Mouse (Mus musculus) neural tube, embryonic 13.5 days (tissue): Measurements from ENCODE around the gene Cd5. TPM values are rescaled to one million over a fixed set of nuclear protein-coding genes. Genes with fewer than 3 reads are reported as not detected.

Source experiments
- ATAC-seq: fragments of 200-750 bp; cut with Nextera tagmentation; 2 replicates; pipeline ENCODE4 v1.8.0; 2017; ENCODE audit warnings: low read depth, mild to moderate bottlenecking, moderate TSS enrichment, moderate library complexity
- H3K27ac ChIP-seq: fragments of 300-500 bp; sonication (generic); replicated peaks from 2 replicates; pipeline ENCODE4 v1.5.1; 2015; ENCODE audit warnings: moderate library complexity, mild to moderate bottlenecking, inconsistent platforms
- H3K27me3 ChIP-seq: fragments of 300-500 bp; sonication (generic); 2 replicates; pipeline ENCODE4 v1.6.1; 2015; ENCODE audit warnings: mild to moderate bottlenecking, inconsistent platforms
- H3K36me3 ChIP-seq: fragments of 300-500 bp; sonication (generic); 2 replicates; pipeline ENCODE4 v1.6.1; 2015; ENCODE audit warnings: mild to moderate bottlenecking, inconsistent platforms
- H3K4me1 ChIP-seq: fragments of 300-500 bp; sonication (generic); replicated peaks from 2 replicates; pipeline ENCODE4 v1.6.1; 2015; ENCODE audit warnings: inconsistent platforms
- H3K4me2 ChIP-seq: fragments of 300-500 bp; sonication (generic); 2 replicates; pipeline ENCODE4 v1.6.1; 2015; ENCODE audit warnings: inconsistent platforms, mild to moderate bottlenecking, moderate library complexity
- H3K4me3 ChIP-seq: fragments of 300-500 bp; sonication (generic); 2 replicates; pipeline ENCODE4 v1.5.1; 2015; ENCODE audit warnings: mild to moderate bottlenecking, inconsistent platforms
- H3K9ac ChIP-seq: fragments of 300-500 bp; sonication (generic); 2 replicates; pipeline ENCODE4 v1.6.1; 2015; ENCODE audit warnings: moderate library complexity, mild to moderate bottlenecking, inconsistent platforms
- H3K9me3 ChIP-seq: fragments of 300-500 bp; sonication (generic); 2 replicates; pipeline ENCODE4 v1.6.1; 2016; ENCODE audit warnings: inconsistent platforms
- WGBS: fragments of 180-500 bp; shearing (Covaris S2); methylation state at CpG from one replicate; pipeline ENCODE4 v1.1.7; 2015; 5-methylcytosine and 5-hydroxymethylcytosine counted together
- polyA plus RNA-seq: library from polyadenylated mRNA; unstranded; fragments of >200 nt; fragmentation: Nextera tagmentation; extraction: Ambion mirVana; gene quantifications from 2 replicates; pipeline ENCODE4 v1.2.1, GENCODE M21; 2015

Gene Cd5
- polyA plus RNA-seq, 1 experiment from 2014 or later: 0.54 TPM

- 89% methylated on average over 5 of the region's 5 CpGs for WGBS
- Histone ChIP-seq H3K36me3 (no peaks in the 10 kb centered on the region), H3K27ac (no peak overlapping the region), H3K4me1 (no peaks in the 10 kb centered on the region), H3K4me3 (no peak overlapping the region), H3K9ac (no peak overlapping the region), H3K9me3 (no peaks in the 10 kb centered on the region), H3K27me3 (no peaks in the 10 kb centered on the region), H3K4me2 (no peak overlapping the region)
- no peak for ATAC-seq
Observed at GRCm38 (mm10) chr19:10752646-10753045, 13.8 kb upstream of the Cd5 start.

GRCm38 (mm10) chr19:10752106-10752505 lies 13.3 kb upstream of the Cd5 start:
- Histone ChIP-seq H3K36me3 (no peaks in the 10 kb centered on the region), H3K9me3 (no peaks in the 10 kb centered on the region), H3K4me2 (no peak overlapping the region), H3K4me1 (no peaks in the 10 kb centered on the region), H3K27me3 (no peaks in the 10 kb centered on the region), H3K27ac (no peak overlapping the region), H3K4me3 (no peak overlapping the region), H3K9ac (no peak overlapping the region)
- WGBS: 86% methylated on average over 6 of the region's 6 CpGs
- ATAC-seq: no peak

GRCm38 (mm10) chr19:10751607-10752006 lies 12.8 kb upstream of the Cd5 start:
- no peak overlapping the region for H3K4me2 ChIP-seq
- H3K9me3 ChIP-seq: no peaks in the 10 kb centered on the region
- no peaks in the 10 kb centered on the region for H3K4me1 ChIP-seq
- no peak overlapping the region for H3K27ac ChIP-seq
- WGBS: 79% methylated on average over 1 of the region's 1 CpGs
- no peaks in the 10 kb centered on the region for H3K27me3 ChIP-seq
- no peak for ATAC-seq
- no peaks in the 10 kb centered on the region for H3K36me3 ChIP-seq
- no peak overlapping the region for H3K9ac ChIP-seq
- no peak overlapping the region for H3K4me3 ChIP-seq

GRCm38 (mm10) chr19:10750161-10750560 lies 11.4 kb upstream of the Cd5 start:
- H3K4me1 ChIP-seq: no peaks in the 10 kb centered on the region
- no peak overlapping the region for H3K27ac ChIP-seq
- H3K9ac ChIP-seq: no peak overlapping the region
- H3K4me3 ChIP-seq: no peak overlapping the region
- no peaks in the 10 kb centered on the region for H3K9me3 ChIP-seq
- no peaks in the 10 kb centered on the region for H3K27me3 ChIP-seq
- 86% methylated on average over 6 of the region's 6 CpGs for WGBS
- no peak overlapping the region for H3K4me2 ChIP-seq
- no peaks in the 10 kb centered on the region for H3K36me3 ChIP-seq
- no peak for ATAC-seq

- Histone ChIP-seq H3K4me1 (no peaks in the 10 kb centered on the region), H3K9me3 (no peaks in the 10 kb centered on the region), H3K9ac (no peak overlapping the region), H3K27ac (no peak overlapping the region), H3K4me2 (no peak overlapping the region), H3K27me3 (no peaks in the 10 kb centered on the region), H3K4me3 (no peak overlapping the region), H3K36me3 (no peaks in the 10 kb centered on the region)
- 92% methylated on average over 6 of the region's 6 CpGs for WGBS
- no peak for ATAC-seq
Observed at GRCm38 (mm10) chr19:10749295-10749694, 10.5 kb upstream of the Cd5 start.

GRCm38 (mm10) chr19:10748401-10749102 lies 9.8 kb upstream of the Cd5 start:
- no peak overlapping the region for H3K9ac ChIP-seq
- no peak for ATAC-seq
- H3K36me3 ChIP-seq: no peaks in the 10 kb centered on the region
- 54% methylated on average over 11 of the region's 11 CpGs for WGBS
- H3K27me3 ChIP-seq: no peaks in the 10 kb centered on the region
- H3K4me1 ChIP-seq: no peaks in the 10 kb centered on the region
- no peak overlapping the region for H3K27ac ChIP-seq
- H3K4me2 ChIP-seq: no peak overlapping the region
- H3K4me3 ChIP-seq: no peak overlapping the region
- no peaks in the 10 kb centered on the region for H3K9me3 ChIP-seq

GRCm38 (mm10) chr19:10747718-10748117 lies 8.9 kb upstream of the Cd5 start:
- Histone ChIP-seq H3K4me3 (no peak overlapping the region), H3K4me1 (no peaks in the 10 kb centered on the region), H3K36me3 (no peaks in the 10 kb centered on the region), H3K4me2 (no peak overlapping the region), H3K27me3 (no peaks in the 10 kb centered on the region), H3K9ac (no peak overlapping the region), H3K27ac (no peak overlapping the region), H3K9me3 (no peaks in the 10 kb centered on the region)
- ATAC-seq: no peak
- 85% methylated on average over 6 of the region's 6 CpGs for WGBS

GRCm38 (mm10) chr19:10747182-10747581 lies 8.4 kb upstream of the Cd5 start:
- no peaks in the 10 kb centered on the region for H3K4me1 ChIP-seq
- no peak overlapping the region for H3K4me2 ChIP-seq
- no peak for ATAC-seq
- H3K36me3 ChIP-seq: no peaks in the 10 kb centered on the region
- 85% methylated on average over 7 of the region's 7 CpGs for whole genome bisulfite sequencing
- H3K4me3 ChIP-seq: no peak overlapping the region
- no peak overlapping the region for H3K27ac ChIP-seq
- no peaks in the 10 kb centered on the region for H3K9me3 ChIP-seq
- H3K9ac ChIP-seq: no peak overlapping the region
- H3K27me3 ChIP-seq: no peaks in the 10 kb centered on the region

GRCm38 (mm10) chr19:10742565-10742964 lies 3.8 kb upstream of the Cd5 start:
- WGBS: 84% methylated on average over 3 of the region's 3 CpGs
- H3K9ac ChIP-seq: no peak overlapping the region
- ATAC-seq: no peak

GRCm38 (mm10) chr19:10742145-10742544 lies 3.3 kb upstream of the Cd5 start:
- 89% methylated on average over 6 of the region's 6 CpGs for WGBS
- Histone ChIP-seq H3K4me2 (no peak overlapping the region), H3K4me3 (no peak overlapping the region), H3K4me1 (no peaks in the 10 kb centered on the region), H3K9ac (no peak overlapping the region), H3K9me3 (no peaks in the 10 kb centered on the region), H3K27me3 (no peaks in the 10 kb centered on the region), H3K36me3 (no peaks in the 10 kb centered on the region), H3K27ac (no peak overlapping the region)
- no peak for ATAC-seq

More at GRCm38 (mm10) chr19:10742565-10742964, 3.8 kb upstream of the Cd5 start:
- H3K36me3 ChIP-seq: no peaks in the 10 kb centered on the region
- no peaks in the 10 kb centered on the region for H3K4me1 ChIP-seq
- no peak overlapping the region for H3K27ac ChIP-seq
- H3K4me2 ChIP-seq: no peak overlapping the region
- H3K9me3 ChIP-seq: no peaks in the 10 kb centered on the region
- no peaks in the 10 kb centered on the region for H3K27me3 ChIP-seq
- no peak overlapping the region for H3K4me3 ChIP-seq

- no peaks in the 10 kb centered on the region for H3K36me3 ChIP-seq
- H3K27me3 ChIP-seq: no peaks in the 10 kb centered on the region
- H3K9me3 ChIP-seq: no peaks in the 10 kb centered on the region
- H3K27ac ChIP-seq: no peak overlapping the region
- no peak overlapping the region for H3K4me3 ChIP-seq
- H3K9ac ChIP-seq: no peak overlapping the region
- ATAC-seq: no peak
- H3K4me2 ChIP-seq: no peak overlapping the region
- WGBS: 56% methylated on average over 11 of the region's 11 CpGs
- H3K4me1 ChIP-seq: no peaks in the 10 kb centered on the region
Observed at GRCm38 (mm10) chr19:10740641-10741440, 2.0 kb upstream of the Cd5 start.

- no peaks in the 10 kb centered on the region for H3K9me3 ChIP-seq
- no peaks in the 10 kb centered on the region for H3K4me1 ChIP-seq
- 92% methylated on average over 4 of the region's 4 CpGs for WGBS
- H3K27ac ChIP-seq: no peak overlapping the region
- no peak overlapping the region for H3K4me2 ChIP-seq
- no peak overlapping the region for H3K4me3 ChIP-seq
- H3K9ac ChIP-seq: no peak overlapping the region
- no peaks in the 10 kb centered on the region for H3K27me3 ChIP-seq
- no peak for ATAC-seq
- H3K36me3 ChIP-seq: no peaks in the 10 kb centered on the region
Observed at GRCm38 (mm10) chr19:10739916-10740315, 1.1 kb upstream of the Cd5 start.
